Mouse (Mus musculus) left cerebral cortex, postnatal 36 days (tissue): ENCODE data around the gene Olfr866. TPM values are rescaled to one million over a fixed set of nuclear protein-coding genes. Genes with fewer than 3 reads are reported as not detected.

Source experiments
- DNase-seq, 2 experiments: peaks; one replicate each; pipeline ENCODE4 v3.0.0; 2021 to 2022; ENCODE audit warnings: low spot score in 2 of 2, mixed read lengths in 1 of 2
- intact Hi-C: fragments of 180-260 bp; cut with DNase I; formaldehyde crosslinking; loops from one replicate; pipeline ENCODE4 v1.15.1; 2025
- microRNA-seq: library from miRNA; unstranded; fragments of <30 nt; microRNA quantifications from one replicate; pipeline ENCODE4 v1.2.0, GENCODE M21; 2022
- total RNA-seq, 2 experiments: library from RNA; stranded (reverse); gene quantifications; 2 replicates each; pipeline ENCODE4 v1.2.3; 2021

Gene Olfr866
- total RNA-seq = not detected

DNA sequence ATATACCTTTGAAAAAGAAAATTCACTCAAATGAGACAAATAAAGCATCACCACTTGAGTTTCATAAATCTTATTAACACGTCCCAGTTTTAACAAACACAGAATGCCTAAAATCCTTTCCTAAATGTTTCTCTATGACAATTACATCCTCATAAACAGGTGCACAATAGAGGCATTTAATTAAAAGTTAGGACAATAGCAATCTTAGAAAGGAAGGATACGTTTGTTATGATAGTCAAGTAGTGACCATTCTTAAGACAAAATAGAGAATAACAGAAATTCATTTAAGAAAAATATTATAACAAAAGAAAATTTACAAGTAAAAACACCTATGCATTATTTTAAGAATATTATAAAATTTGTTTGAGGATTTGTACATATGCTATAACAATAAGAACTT, at the start of gene Olfr866:
TSS of gene Olfr866 (minus strand) at position 101 of the 400 bp plus-strand sequence.
- intact Hi-C loops = no loop called here
- DNase-seq = no peak

DNA sequence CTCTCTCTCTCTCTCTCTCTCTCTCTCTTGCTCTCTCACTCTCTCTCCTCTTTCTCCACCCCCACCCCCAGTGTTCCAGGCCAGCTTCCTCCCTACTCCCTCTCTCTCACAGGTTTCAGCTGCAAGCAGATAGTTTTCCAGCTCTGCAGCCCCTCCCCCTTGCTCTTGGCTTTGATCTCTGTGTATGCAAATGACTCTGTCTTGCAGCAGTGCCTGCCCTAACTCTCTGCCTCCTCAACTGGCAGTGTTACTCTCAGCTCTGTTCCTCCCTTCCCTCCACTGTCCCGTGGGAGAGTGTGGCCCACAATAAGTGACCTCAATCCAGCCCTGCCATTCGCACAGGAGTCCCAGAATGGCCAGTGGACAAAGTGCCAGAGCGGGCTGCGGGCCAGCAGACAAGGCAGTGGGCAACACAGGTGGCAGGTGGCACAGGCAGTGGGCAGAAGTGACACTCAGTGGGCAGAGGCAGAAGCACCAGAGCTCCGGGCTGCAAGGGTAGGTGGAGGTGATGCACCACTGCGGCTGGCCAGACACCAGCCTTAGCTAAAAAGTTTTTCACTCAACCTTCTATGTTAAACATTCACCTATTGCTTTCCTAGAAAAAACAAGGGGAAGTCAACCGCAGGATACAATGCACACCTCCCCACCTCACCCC, 45.8 kb upstream of the Olfr866 start:
- intact Hi-C loops = no loop called here
- no peak for DNase-seq

GRCm38 (mm10) chr9:20071291-20071690, 43.5 kb upstream of the Olfr866 start:
- DNase-seq = no peak
- intact Hi-C loops = no loop called here

- intact Hi-C loops = no loop called here
- DNase-seq = no peak
These were observed 42.4 kb upstream of the Olfr866 start for GRCm38 (mm10) chr9:20070236-20070635.

DNA sequence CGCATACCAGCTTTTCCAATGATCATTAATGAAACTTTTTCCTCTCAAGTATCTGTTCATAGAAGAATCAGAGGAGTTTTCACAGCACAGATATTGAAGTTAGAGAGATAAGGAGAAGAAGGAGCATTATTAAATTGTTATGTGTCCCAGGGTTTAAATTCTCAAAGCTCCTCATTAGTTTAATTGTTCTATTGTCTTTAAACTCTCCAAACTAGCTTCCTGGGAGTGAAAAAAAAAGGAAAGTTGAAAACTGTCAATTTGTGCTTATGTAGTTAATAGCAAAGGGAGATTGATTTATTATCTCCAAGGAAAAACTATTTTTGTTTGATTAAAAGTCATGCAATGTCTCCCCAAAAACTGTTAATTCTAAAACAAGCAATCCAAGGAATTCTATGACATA, 29.6 kb upstream of the Olfr866 start, which contains the start of gene Olfr867:
TSS of gene Olfr867 (minus strand) at position 101 of the 400 bp plus-strand sequence.
- DNase-seq = no peak
- intact Hi-C loops = no loop called here

GRCm38 (mm10) chr9:20047964-20048363, 20.1 kb upstream of the Olfr866 start:
- DNase-seq = no peak
- intact Hi-C loops = no loop called here

Small RNA genes within 50 kb of the gene (microRNA-seq; reads per million reads assigned to microRNA genes)
- gene Gm26231 (not detected), gene Gm44395 (not detected)

Other genes with a start within 250 kb of the Olfr866 start
- gene Olfr58, start 247.8 kb downstream of the Olfr866 start, total RNA-seq = not detected
- gene Olfr859, start 223.1 kb downstream of the Olfr866 start, total RNA-seq = not detected
- gene Olfr860, start 178.3 kb downstream of the Olfr866 start, total RNA-seq = not detected
- not detected for gene Olfr862, start 140.0 kb downstream of the Olfr866 start, total RNA-seq
- not detected for gene Olfr77, start 111.2 kb downstream of the Olfr866 start, total RNA-seq
- not detected for gene Olfr867, start 29.5 kb upstream of the Olfr866 start, total RNA-seq
- not detected for gene Olfr868, start 70.6 kb upstream of the Olfr866 start, total RNA-seq
- not detected for gene Olfr869, start 101.0 kb upstream of the Olfr866 start, total RNA-seq
- gene Olfr870, start 146.0 kb upstream of the Olfr866 start, total RNA-seq = not detected
- gene Olfr871, start 184.2 kb upstream of the Olfr866 start, total RNA-seq = not detected
- gene Olfr872, start 209.1 kb upstream of the Olfr866 start, total RNA-seq = not detected